Mouse (Mus musculus) hindbrain, postnatal 0 days (tissue): ENCODE measurements around the gene Pcbp2. TPM values are rescaled to one million over a fixed set of nuclear protein-coding genes. Genes with fewer than 3 reads are reported as not detected.

ENCODE experiments used
- ATAC-seq: fragments of 200-750 bp; cut with Nextera tagmentation; 2 replicates; pipeline ENCODE4 v1.8.0; 2017; ENCODE audit warnings: mild to moderate bottlenecking, moderate TSS enrichment, moderate library complexity
- DNase-seq: peaks from one replicate; pipeline ENCODE4 v3.0.0-alpha.2; 2015; ENCODE audit warnings: low spot score
- H3K27ac ChIP-seq: fragments of 300-500 bp; sonication (generic); 2 replicates; pipeline ENCODE4 v1.5.1; 2014; ENCODE audit warnings: mild to moderate bottlenecking
- H3K27me3 ChIP-seq: fragments of 300-500 bp; sonication (generic); 2 replicates; pipeline ENCODE4 v1.6.1; 2014; ENCODE audit warnings: low read length, mixed read lengths; ENCODE audit not compliant: insufficient read depth
- H3K36me3 ChIP-seq: fragments of 300-500 bp; sonication (generic); 2 replicates; pipeline ENCODE4 v1.6.1; 2014; ENCODE audit warnings: low read length, mixed read lengths; ENCODE audit not compliant: insufficient read depth
- H3K4me1 ChIP-seq: fragments of 300-500 bp; sonication (generic); 2 replicates; pipeline ENCODE4 v1.6.1; 2014; ENCODE audit warnings: antibody characterized with exemption, low read length, mixed read lengths; ENCODE audit not compliant: insufficient read depth
- H3K4me2 ChIP-seq: fragments of 300-500 bp; sonication (generic); 2 replicates; pipeline ENCODE4 v1.6.1; 2014; ENCODE audit warnings: low read depth, mild to moderate bottlenecking, low read length, moderate library complexity, mixed read lengths
- H3K4me3 ChIP-seq: fragments of 300-500 bp; sonication (generic); 2 replicates; pipeline ENCODE4 v1.5.1; 2014; ENCODE audit warnings: low read length
- H3K9ac ChIP-seq: fragments of 300-500 bp; sonication (generic); replicated peaks from 2 replicates; pipeline ENCODE4 v1.6.1; 2014; ENCODE audit warnings: mild to moderate bottlenecking, low read length, moderate library complexity, mixed read lengths
- H3K9me3 ChIP-seq: fragments of 300-500 bp; sonication (generic); 2 replicates; pipeline ENCODE4 v1.6.1; 2016; ENCODE audit warnings: low read length, mixed read lengths
- CTCF ChIP-seq: IDR thresholded peaks from 2 replicates; pipeline ENCODE4 v1.5.1; 2016; ENCODE audit warnings: antibody characterized with exemption, control low read depth, low read depth
- WGBS: fragments of 180-500 bp; shearing (Covaris S2); extraction: QIAGEN DNeasy Blood & Tissue Kit; methylation state at CpG from one replicate; pipeline ENCODE4 v1.1.7; 2014; 5-methylcytosine and 5-hydroxymethylcytosine counted together
- polyA plus RNA-seq: library from polyadenylated mRNA; unstranded; fragments of >200 nt; fragmentation: Nextera tagmentation; extraction: Ambion mirVana; gene quantifications from 2 replicates; pipeline ENCODE4 v1.2.1, GENCODE M21; 2015
- total RNA-seq: library from RNA; depleted of rRNA; stranded (reverse); fragments of >200 nt; gene quantifications from 2 replicates; pipeline ENCODE4 v1.2.3, GENCODE M21; 2014

The Pcbp2 gene
- total and polyA plus RNA-seq, 2 experiments from 2014 or later, result 104 to 151 TPM

GRCm38 (mm10) chr15:102515261-102515660, 44.9 kb downstream of the Pcbp2 start:
- H3K9ac ChIP-seq, result no peak overlapping the region
- 87% methylated on average over 2 of the region's 2 CpGs for WGBS
- peaks cover 35% of the 10 kb centered on the region for H3K4me1 ChIP-seq

GRCm38 (mm10) chr15:102515791-102516190, 45.5 kb downstream of the Pcbp2 start:
- TF ChIP-seq CTCF, result no peak
- Histone ChIP-seq H3K4me2 (peak overlapping the region; percentile 95), H3K4me1 (peaks cover 33% of the 10 kb centered on the region), H3K4me3 (peak overlapping the region; percentile 76), H3K27me3 (no peaks in the 10 kb centered on the region), H3K9ac (peak overlapping the region; percentile 79), H3K9me3 (no peaks in the 10 kb centered on the region), H3K36me3 (no peaks in the 10 kb centered on the region), H3K27ac (peak overlapping the region; percentile 99)
- 36% methylated on average over 4 of the region's 4 CpGs for WGBS
- ATAC-seq (no peak), DNase-seq (no peak)

More at GRCm38 (mm10) chr15:102515261-102515660, 44.9 kb downstream of the Pcbp2 start:
- Histone ChIP-seq H3K36me3 (no peaks in the 10 kb centered on the region), H3K4me2 (peak overlapping the region; percentile 95), H3K9me3 (no peaks in the 10 kb centered on the region), H3K4me3 (peak overlapping the region; percentile 76), H3K27ac (0 out of 2 replicates have a peak overlapping the region, but pooled peaks have one; percentile 99), H3K27me3 (no peaks in the 10 kb centered on the region)
- ATAC-seq (no peak), DNase-seq (no peak)
- no peak for TF ChIP-seq CTCF

GRCm38 (mm10) chr15:102516293-102516692, 46.0 kb downstream of the Pcbp2 start:
- Histone ChIP-seq H3K4me3 (peak overlapping the region; percentile 76), H3K9ac (peak overlapping the region; percentile 79), H3K4me2 (peak overlapping the region; percentile 95), H3K36me3 (no peaks in the 10 kb centered on the region; the same call in 1 of the 2 replicates), H3K9me3 (no peaks in the 10 kb centered on the region), H3K4me1 (peaks cover 28% of the 10 kb centered on the region), H3K27ac (peak overlapping the region; percentile 99), H3K27me3 (no peaks in the 10 kb centered on the region)
- ATAC-seq (no peak), DNase-seq (peak; percentile 57)
- WGBS, result 1% methylated on average over 12 of the region's 12 CpGs
- TF ChIP-seq CTCF, result peak; percentile 22; the same call in 1 of the 2 replicates

GRCm38 (mm10) chr15:102516728-102517404, 46.5 kb downstream of the Pcbp2 start, which contains the start of gene Map3k12:
Map3k12 (minus strand) TSS chr15:102517064.
- Histone ChIP-seq H3K4me2 (peak within 1 kb of the TSS; percentile 95), H3K4me1 (peaks cover 22% of the 10 kb centered on the region), H3K27ac (peak within 1 kb of the TSS; percentile 99), H3K9me3 (no peaks in the 10 kb centered on the region), H3K4me3 (peak within 1 kb of the TSS; percentile 76), H3K27me3 (no peaks in the 10 kb centered on the region), H3K36me3 (peaks cover under 1% of the 10 kb centered on the region), H3K9ac (peak within 1 kb of the TSS; percentile 79)
- peak; percentile 12; the same call in 1 of the 2 replicates for TF ChIP-seq CTCF
- DNase-seq, result peak; percentile 82
- peak; percentile 3; the same call in 1 of the 2 replicates for ATAC-seq
- under 1% methylated on average over 42 of the region's 43 CpGs for WGBS

- under 1% methylated on average over 10 of the region's 10 CpGs for WGBS
- no peak for TF ChIP-seq CTCF
- no peak for DNase-seq
- Histone ChIP-seq H3K9ac (peak overlapping the region; percentile 79), H3K27me3 (no peaks in the 10 kb centered on the region), H3K9me3 (no peaks in the 10 kb centered on the region), H3K4me1 (peaks cover 16% of the 10 kb centered on the region), H3K27ac (peak overlapping the region; percentile 99), H3K36me3 (peaks cover 5% of the 10 kb centered on the region), H3K4me3 (peak overlapping the region; percentile 76), H3K4me2 (peak overlapping the region; percentile 95)
- no peak for ATAC-seq
Measured at GRCm38 (mm10) chr15:102517631-102517975, 47.3 kb downstream of the Pcbp2 start.

GRCm38 (mm10) chr15:102517976-102518858, 47.9 kb downstream of the Pcbp2 start, which contains the start of gene Tarbp2:
Tarbp2 (plus strand) TSS chr15:102518192.
- Histone ChIP-seq H3K4me2 (peak within 1 kb of the TSS; percentile 95), H3K4me1 (peaks cover 16% of the 10 kb centered on the region), H3K9me3 (no peaks in the 10 kb centered on the region), H3K4me3 (peak within 1 kb of the TSS; percentile 76), H3K27me3 (no peaks in the 10 kb centered on the region), H3K36me3 (peaks cover 5% of the 10 kb centered on the region), H3K27ac (peak within 1 kb of the TSS; percentile 99), H3K9ac (peak within 1 kb of the TSS; percentile 79)
- peak; percentile 93 for ATAC-seq
- under 1% methylated on average over 60 of the region's 60 CpGs for WGBS
- DNase-seq, result peak; percentile 100
- TF ChIP-seq CTCF, result no peak
